ENCODE assay signal across 9 mouse cellular contexts in the genomic region with DNA sequence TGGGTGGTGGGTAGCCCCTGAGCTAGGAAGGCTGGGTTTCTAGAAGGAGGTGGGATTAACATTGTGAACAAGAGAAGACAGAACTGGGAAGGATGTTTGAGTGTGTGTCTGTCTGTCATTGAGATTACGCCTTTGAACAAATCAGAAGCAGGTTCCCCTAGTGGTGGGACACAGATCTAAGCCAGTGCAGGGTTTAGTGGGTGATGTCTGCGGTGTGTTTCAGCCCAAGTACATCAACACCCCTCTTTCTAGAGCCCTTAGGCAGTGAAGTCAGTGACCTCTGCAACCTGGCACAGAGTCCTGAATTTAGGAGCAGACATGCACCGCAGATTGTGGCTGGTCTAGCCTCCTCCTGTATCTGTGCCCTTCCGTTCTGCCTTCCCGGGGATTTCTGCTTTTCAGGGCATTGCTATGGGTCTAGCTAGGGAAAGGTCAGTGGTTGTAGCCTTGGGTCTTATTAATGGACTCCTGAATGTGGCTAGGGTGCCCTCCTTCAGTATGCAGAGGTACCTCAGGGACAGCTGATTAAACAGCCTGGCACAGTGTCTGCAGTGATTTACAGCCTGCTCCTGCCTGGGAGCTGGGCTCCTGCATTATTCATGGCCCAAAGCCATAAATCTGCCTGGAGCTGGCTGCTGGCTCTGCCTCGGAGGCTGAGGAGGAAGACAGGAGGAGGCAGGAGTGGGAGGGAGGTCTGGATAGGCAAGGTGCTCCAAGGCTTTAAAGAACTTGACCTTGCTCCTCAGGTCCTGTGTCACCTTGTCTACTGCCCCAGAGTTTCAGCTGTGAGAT.
A peak's percentile ranks its signal among the peaks of the same experiment; 100 is the strongest.
DNase-seq lines count a peak whose midpoint lies in the region; ATAC-seq lines count a peak whose summit lies in the region.
"Had no signal": no experiment of that assay in that cellular context is flagged by ENCODE, and none has a peak within 500 bp of the region (broad histone marks: within the 10 kb centered on the region; RNA-seq: fewer than 3 reads in every experiment).

No protein-coding gene starts in this region.

- peaks cover 14% of the 10 kb centered on the region for H3K4me1 ChIP-seq in heart, embryonic 10.5 days
- H3K4me1 ChIP-seq in midbrain, embryonic 12.5 days, result no peaks in the 10 kb centered on the region

- H3K4me3 ChIP-seq in heart, embryonic 10.5 days, result no peak overlapping the region
- no peak overlapping the region for H3K4me3 ChIP-seq in midbrain, embryonic 12.5 days
- H3K4me3 ChIP-seq: liver, embryonic 13.5 days had no signal

- WGBS in heart, embryonic 10.5 days, result 76% methylated on average over 6 of the region's 6 CpGs
- 68% methylated on average over 6 of the region's 6 CpGs for WGBS in midbrain, embryonic 12.5 days

- H3K36me3 ChIP-seq in heart, embryonic 10.5 days, result no peaks in the 10 kb centered on the region
- H3K36me3 ChIP-seq in midbrain, embryonic 12.5 days, result no peaks in the 10 kb centered on the region
- H3K36me3 ChIP-seq: liver, embryonic 13.5 days had no signal

- peak; percentile 69 for ATAC-seq in midbrain, embryonic 12.5 days (ENCODE audit: low FRiP score, low read depth)

- no peak overlapping the region for H3K27ac ChIP-seq in heart, embryonic 10.5 days
- H3K27ac ChIP-seq in midbrain, embryonic 12.5 days (replicated peaks), result 0 out of 2 replicates have a peak overlapping the region, but pooled peaks have one; percentile 39
- H3K27ac ChIP-seq: liver, embryonic 13.5 days had no signal

- H3K4me2 ChIP-seq in midbrain, embryonic 12.5 days (replicated peaks), result no peak overlapping the region
- H3K4me2 ChIP-seq: liver, embryonic 13.5 days had no signal

- H3K9ac ChIP-seq in midbrain, embryonic 12.5 days (replicated peaks), result no peak overlapping the region
- H3K9ac ChIP-seq: liver, embryonic 13.5 days had no signal

- peaks cover 15% of the 10 kb centered on the region for H3K27me3 ChIP-seq in heart, embryonic 10.5 days (ENCODE audit: insufficient read depth, poor library complexity, severe bottlenecking)
- no peaks in the 10 kb centered on the region for H3K27me3 ChIP-seq in midbrain, embryonic 12.5 days

- peak; percentile 38 to 50 for DNase-seq in cerebellum, postnatal 14 days
- DNase-seq in cerebellum, adult 11 months, result no peak
- DNase-seq in brain, adult 2 months (ENCODE audit: low read depth, low spot score), result peak; percentile 74
- DNase-seq in heart, embryonic 10.5 days (ENCODE audit: low spot score), result peak; percentile 55
- DNase-seq in kidney, postnatal 25 days, result peak; percentile 58 to 84
- DNase-seq in thymus, postnatal 25 days, result no peak
- no peak for DNase-seq in T-cell, adult 2 months (ENCODE audit: low spot score)
- DNase-seq: liver, embryonic 13.5 days had no signal

- H3K9me3 ChIP-seq in heart, embryonic 10.5 days, result no peaks in the 10 kb centered on the region
- no peaks in the 10 kb centered on the region for H3K9me3 ChIP-seq in midbrain, embryonic 12.5 days
- H3K9me3 ChIP-seq: liver, embryonic 13.5 days had no signal

Comparison
In these comparisons a context has a peak if more than half of its experiments do, and no peak if none do; other contexts are left out.
1. DNase-seq: peak in cerebellum, postnatal 14 days (2 of 2), brain, adult 2 months (single experiment), heart, embryonic 10.5 days (single experiment) and kidney, postnatal 25 days (2 of 2); none in cerebellum, adult 11 months (single experiment), thymus, postnatal 25 days (single experiment) and T-cell, adult 2 months (single experiment).